Mouse (Mus musculus) cortical plate, adult 2 months (tissue): Measurements from ENCODE around the gene Ccdc171.

ENCODE experiments used
- CTCF ChIP-seq: fragments of 200-500 bp; IDR thresholded peaks from 2 replicates; pipeline ENCODE4 v1.5.1; 2011; ENCODE audit warnings: mild to moderate bottlenecking, control low read depth, low read length; ENCODE audit not compliant: insufficient read depth; ENCODE audit errors: extremely low read depth
- POLR2A ChIP-seq: fragments of 200-500 bp; IDR thresholded peaks from 2 replicates; pipeline ENCODE4 v1.6.1; 2011; ENCODE audit warnings: mild to moderate bottlenecking, low read length, control low read depth; ENCODE audit not compliant: insufficient read depth; ENCODE audit errors: extremely low read depth

GRCm38 (mm10) chr4:83576315-83576714 lies 51.0 kb downstream of the Ccdc171 start:
- TF ChIP-seq CTCF = no peak
- TF ChIP-seq POLR2A = no peak
